11 mouse cellular contexts compared by ENCODE assay signal in the genomic region with DNA sequence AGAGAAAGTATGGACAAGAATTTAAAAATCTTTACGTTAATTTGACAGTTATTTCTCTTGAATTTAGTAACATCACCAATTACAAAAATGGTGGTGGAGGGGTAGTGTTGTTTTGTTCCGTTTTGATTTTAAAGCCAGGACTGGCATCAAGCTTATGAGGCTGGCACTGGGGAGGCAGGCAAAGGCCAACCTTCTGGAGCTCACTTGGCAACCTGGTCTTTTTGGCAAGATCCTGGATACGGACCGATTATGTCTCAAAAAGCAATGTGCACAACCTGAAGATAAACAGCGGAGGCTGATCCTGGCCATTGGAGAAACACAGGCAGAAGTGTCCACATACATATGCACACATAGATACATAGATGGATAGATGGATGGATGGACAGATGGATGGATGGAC. TPM values are rescaled to one million over a fixed set of nuclear protein-coding genes. Genes with fewer than 3 reads are reported as not detected.
DNase-seq lines count a peak whose midpoint lies in the region; ATAC-seq and TF ChIP-seq lines count a peak whose summit lies in the region.
"Had no signal": no experiment of that assay in that cellular context is flagged by ENCODE, and none has a peak within 500 bp of the region (broad histone marks: within the 10 kb centered on the region; RNA-seq: fewer than 3 reads in every experiment).

No protein-coding gene starts in this region.

- DNase-seq in forebrain, postnatal 0 days, result peak; percentile 42
- peak; percentile 27 to 28 for DNase-seq in kidney, postnatal 36 days
- DNase-seq in kidney, postnatal 14 days, result no peak
- DNase-seq in brain, embryonic 14.5 days (ENCODE audit: low read depth), result peak; percentile 37
- DNase-seq in gastrocnemius, postnatal 14 days, result peak; percentile 25
- DNase-seq in neural tube, embryonic 10.5 days (ENCODE audit: extremely low spot score, low spot score), result no peak
- DNase-seq in thymus, adult 2 months, result no peak
- DNase-seq: right cerebral cortex, postnatal 25 days had no signal

- H3K36me3 ChIP-seq in forebrain, postnatal 0 days (ENCODE audit: insufficient read depth), result peaks cover 37% of the 10 kb centered on the region
- H3K36me3 ChIP-seq in forebrain, embryonic 16.5 days (ENCODE audit: control insufficient read depth, insufficient read depth), result peaks cover 23% of the 10 kb centered on the region
- H3K36me3 ChIP-seq in thymus, adult 2 months (ENCODE audit: control insufficient read depth, insufficient read depth, low read length), result peaks cover 34% of the 10 kb centered on the region

- H3K9ac ChIP-seq in forebrain, postnatal 0 days, result no peak overlapping the region
- H3K9ac ChIP-seq in forebrain, embryonic 16.5 days (replicated peaks; ENCODE audit: low read depth, low read length), result no peak overlapping the region

- 70% methylated on average over 5 of the region's 5 CpGs for WGBS in forebrain, postnatal 0 days
- 73% methylated on average over 5 of the region's 5 CpGs for WGBS in forebrain, embryonic 16.5 days
- 96% methylated on average over 5 of the region's 5 CpGs for WGBS in thymus, adult 2 months

- no peak overlapping the region for H3K4me2 ChIP-seq in forebrain, postnatal 0 days (ENCODE audit: low read depth)
- H3K4me2 ChIP-seq in forebrain, embryonic 16.5 days (ENCODE audit: low read length), result no peak overlapping the region
- H3K4me2 ChIP-seq: midbrain, embryonic 11.5 days had no signal

- H3K4me1 ChIP-seq in forebrain, postnatal 0 days (ENCODE audit: insufficient read depth), result 0 out of 2 replicates have a peak, but pooled peaks cover 21% of the 10 kb centered on the region
- peaks cover 28% of the 10 kb centered on the region for H3K4me1 ChIP-seq in forebrain, embryonic 16.5 days (replicated peaks; ENCODE audit: control insufficient read depth, insufficient read depth, low read length)
- H3K4me1 ChIP-seq in thymus, adult 2 months (replicated peaks; ENCODE audit: control insufficient read depth, insufficient read depth, low read length), result peaks cover 12% of the 10 kb centered on the region

- intact Hi-C loops in gastrocnemius, postnatal 14 days (cut with DNase I; ENCODE audit: low total_unique reads), result no loop called here

- H3K27me3 ChIP-seq in forebrain, postnatal 0 days (ENCODE audit: insufficient read depth, low read length), result no peaks in the 10 kb centered on the region
- H3K27me3 ChIP-seq in forebrain, embryonic 16.5 days (replicated peaks; ENCODE audit: control insufficient read depth, insufficient read depth, low read length), result no peaks in the 10 kb centered on the region
- H3K27me3 ChIP-seq in thymus, adult 2 months (ENCODE audit: control insufficient read depth, insufficient read depth, low read length), result no peaks in the 10 kb centered on the region

- TF ChIP-seq POLR2A in brain, embryonic 14.5 days (IDR thresholded peaks at IDR 0.05; ENCODE audit: borderline replicate concordance, extremely low read depth, insufficient read depth, insufficient read length, poor library complexity, severe bottlenecking), result no peak
- TF ChIP-seq POLR2A in thymus, adult 2 months (IDR thresholded peaks at IDR 0.05; ENCODE audit: control insufficient read depth, extremely low read depth, insufficient read depth, low read length, poor library complexity), result no peak

- no peaks in the 10 kb centered on the region for H3K9me3 ChIP-seq in forebrain, postnatal 0 days (ENCODE audit: low read length)
- no peaks in the 10 kb centered on the region for H3K9me3 ChIP-seq in forebrain, embryonic 16.5 days (ENCODE audit: control insufficient read depth, low read length)

- H3K27ac ChIP-seq in forebrain, postnatal 0 days (ENCODE audit: low read depth, low read length), result no peak overlapping the region
- no peak overlapping the region for H3K27ac ChIP-seq in forebrain, embryonic 16.5 days (ENCODE audit: low read length)
- no peak overlapping the region for H3K27ac ChIP-seq in thymus, adult 2 months (ENCODE audit: control insufficient read depth, insufficient read depth, low read length)

- ATAC-seq in forebrain, postnatal 0 days, result no peak
- no peak for ATAC-seq in forebrain, embryonic 16.5 days

- TF ChIP-seq CTCF in forebrain, postnatal 0 days (IDR thresholded peaks at IDR 0.05; ENCODE audit: low read depth), result no peak
- no peak for TF ChIP-seq CTCF in brain, embryonic 14.5 days (IDR thresholded peaks at IDR 0.05; ENCODE audit: borderline replicate concordance, extremely low read depth, insufficient read depth, insufficient read length)
- no peak for TF ChIP-seq CTCF in thymus, adult 2 months (IDR thresholded peaks at IDR 0.05; ENCODE audit: borderline replicate concordance, control insufficient read depth, extremely low read depth, insufficient read depth, low read length, poor library complexity)

- H3K4me3 ChIP-seq in forebrain, postnatal 0 days (ENCODE audit: low read depth, low read length), result no peak overlapping the region
- H3K4me3 ChIP-seq in forebrain, embryonic 16.5 days (replicated peaks; ENCODE audit: low read length), result no peak overlapping the region
- H3K4me3 ChIP-seq in thymus, adult 2 months (ENCODE audit: control insufficient read depth, insufficient read depth, low read length), result no peak overlapping the region

RNA-seq across cellular contexts. Expression of a gene that starts 2.0 kb away (rescaled TPM):
- 20.7 and 26.8 TPM in 2 replicates for total RNA-seq in forebrain, postnatal 0 days (2014; rRNA removed)
- polyA plus RNA-seq in forebrain, postnatal 0 days (2015; fragmentation: Nextera tagmentation; extraction: Ambion mirVana), result 7.9 and 10.5 TPM in 2 replicates
- polyA plus RNA-seq in forebrain, embryonic 16.5 days (2015; fragmentation: Nextera tagmentation; extraction: Ambion mirVana), result 26.7 and 33.0 TPM in 2 replicates
- 26.6 and 27.1 TPM in 2 replicates for polyA plus RNA-seq in brain, embryonic 14.5 days (2012; rRNA removed)
- total RNA-seq in gastrocnemius, postnatal 14 days (2021), result 10 to 100 TPM; 25.5 to 26.7 TPM
- 13.0 TPM in 2 replicates for polyA plus RNA-seq in thymus, adult 2 months (2012; rRNA removed)

RNA-seq across cellular contexts. Expression of a gene that starts 2.7 kb away (rescaled TPM):
- total RNA-seq in forebrain, postnatal 0 days (2014; rRNA removed), result 160 and 174 TPM in 2 replicates
- polyA plus RNA-seq in forebrain, postnatal 0 days (2015; fragmentation: Nextera tagmentation; extraction: Ambion mirVana), result 830 and 1,009 TPM in 2 replicates
- polyA plus RNA-seq in forebrain, embryonic 16.5 days (2015; fragmentation: Nextera tagmentation; extraction: Ambion mirVana), result 635 and 648 TPM in 2 replicates
- polyA plus RNA-seq in brain, embryonic 14.5 days (2012; rRNA removed), result 273 and 332 TPM in 2 replicates
- 1,000 to 10,000 TPM; 1,010 to 1,148 TPM for total RNA-seq in gastrocnemius, postnatal 14 days (2021)
- 214 and 216 TPM in 2 replicates for polyA plus RNA-seq in thymus, adult 2 months (2012; rRNA removed)

RNA-seq across cellular contexts. Expression of a gene that starts 58.8 kb away (rescaled TPM):
- 17.4 and 22.4 TPM in 2 replicates for total RNA-seq in forebrain, postnatal 0 days (2014; rRNA removed)
- polyA plus RNA-seq in forebrain, postnatal 0 days (2015; fragmentation: Nextera tagmentation; extraction: Ambion mirVana), result 18.6 and 23.2 TPM in 2 replicates
- 15.8 and 18.0 TPM in 2 replicates for polyA plus RNA-seq in forebrain, embryonic 16.5 days (2015; fragmentation: Nextera tagmentation; extraction: Ambion mirVana)
- polyA plus RNA-seq in brain, embryonic 14.5 days (2012; rRNA removed), result 26.8 and 30.3 TPM in 2 replicates
- 10 to 100 TPM; 19.4 to 24.7 TPM for total RNA-seq in gastrocnemius, postnatal 14 days (2021)
- polyA plus RNA-seq in thymus, adult 2 months (2012; rRNA removed), result 2.1 and 4.1 TPM in 2 replicates
- total RNA-seq: neutrophil, adult 5-6 weeks had no signal

Comparison
In these comparisons a context has a peak if more than half of its experiments do, and no peak if none do; other contexts are left out.
1. DNase-seq: peak in forebrain, postnatal 0 days (single experiment), kidney, postnatal 36 days (2 of 2), brain, embryonic 14.5 days (single experiment) and gastrocnemius, postnatal 14 days (single experiment); none in kidney, postnatal 14 days (single experiment), neural tube, embryonic 10.5 days (single experiment) and thymus, adult 2 months (single experiment).